In genomic region chr9:78506002-78506721, GRCm38 (mm10) we compare ENCODE assay signal across 13 mouse cellular contexts. TPM values are rescaled to one million over a fixed set of nuclear protein-coding genes. Genes with fewer than 3 reads are reported as not detected.
DNase-seq lines count a peak whose midpoint lies in the region; ATAC-seq and TF ChIP-seq lines count a peak whose summit lies in the region.
"Had no signal": no experiment of that assay in that cellular context is flagged by ENCODE, and none has a peak within 500 bp of the region (broad histone marks: within the 10 kb centered on the region; RNA-seq: fewer than 3 reads in every experiment).

No protein-coding gene starts in this region.

- 26% methylated on average over 11 of the region's 11 CpGs for WGBS in intestine, embryonic 15.5 days
- 35% methylated on average over 11 of the region's 11 CpGs for WGBS in stomach, postnatal 0 days

- no peak overlapping the region for H3K9ac ChIP-seq in intestine, embryonic 15.5 days
- H3K9ac ChIP-seq in stomach, postnatal 0 days (ENCODE audit: low read length), result no peak overlapping the region

- intact Hi-C loops in left cerebral cortex, postnatal 25 days (cut with DNase I), result no loop called here

- H3K36me3 ChIP-seq in megakaryocyte, embryonic 14.5 days (replicated peaks; ENCODE audit: low read length), result no peaks in the 10 kb centered on the region
- H3K36me3 ChIP-seq in intestine, embryonic 15.5 days, result no peaks in the 10 kb centered on the region
- no peaks in the 10 kb centered on the region for H3K36me3 ChIP-seq in stomach, postnatal 0 days (ENCODE audit: control insufficient read depth, insufficient read depth, low read length)
- H3K36me3 ChIP-seq: embryonic facial prominence, embryonic 10.5 days had no signal

- H3K4me2 ChIP-seq in intestine, embryonic 15.5 days (replicated peaks), result no peak overlapping the region
- no peak overlapping the region for H3K4me2 ChIP-seq in stomach, postnatal 0 days (replicated peaks; ENCODE audit: low read depth)

- 0 out of 2 replicates have a peak overlapping the region, but pooled peaks have one; percentile 17 for H3K27ac ChIP-seq in intestine, embryonic 15.5 days
- H3K27ac ChIP-seq in stomach, postnatal 0 days (replicated peaks), result no peak overlapping the region
- H3K27ac ChIP-seq: embryonic facial prominence, embryonic 10.5 days; hindbrain, postnatal 0 days had no signal

- ATAC-seq in megakaryocyte, adult 5-6 weeks (ENCODE audit: poor library complexity, severe bottlenecking), result no peak
- ATAC-seq in intestine, embryonic 15.5 days, result peak; percentile 73
- ATAC-seq in stomach, postnatal 0 days (ENCODE audit: low FRiP score, low TSS enrichment), result 0 out of 2 replicates have a peak, but pooled peaks have one; percentile 26
- ATAC-seq: hindbrain, postnatal 0 days had no signal

- H3K9me3 ChIP-seq in megakaryocyte, embryonic 14.5 days, result no peaks in the 10 kb centered on the region
- no peaks in the 10 kb centered on the region for H3K9me3 ChIP-seq in intestine, embryonic 15.5 days
- no peaks in the 10 kb centered on the region for H3K9me3 ChIP-seq in stomach, postnatal 0 days (ENCODE audit: control insufficient read depth, low read length)
- H3K9me3 ChIP-seq: embryonic facial prominence, embryonic 10.5 days had no signal

- peaks cover 23% of the 10 kb centered on the region for H3K27me3 ChIP-seq in megakaryocyte, embryonic 14.5 days (replicated peaks)
- no peaks in the 10 kb centered on the region for H3K27me3 ChIP-seq in intestine, embryonic 15.5 days (replicated peaks)
- no peaks in the 10 kb centered on the region for H3K27me3 ChIP-seq in stomach, postnatal 0 days (ENCODE audit: control insufficient read depth, insufficient read depth, low read length)

- TF ChIP-seq EP300 in stomach, postnatal 0 days (optimal IDR thresholded peaks at IDR 0.05), result no peak

- H3K4me3 ChIP-seq in megakaryocyte, embryonic 14.5 days (replicated peaks), result peak overlapping the region; percentile 47
- no peak overlapping the region for H3K4me3 ChIP-seq in intestine, embryonic 15.5 days (replicated peaks)
- no peak overlapping the region for H3K4me3 ChIP-seq in stomach, postnatal 0 days (ENCODE audit: low read depth, low read length)
- H3K4me3 ChIP-seq: embryonic facial prominence, embryonic 10.5 days had no signal

- no peak for TF ChIP-seq CTCF in stomach, postnatal 0 days (IDR thresholded peaks at IDR 0.05; ENCODE audit: low read depth)

- peaks cover 24% of the 10 kb centered on the region for H3K4me1 ChIP-seq in megakaryocyte, embryonic 14.5 days
- peaks cover 12% of the 10 kb centered on the region for H3K4me1 ChIP-seq in intestine, embryonic 15.5 days (replicated peaks)
- no peaks in the 10 kb centered on the region for H3K4me1 ChIP-seq in stomach, postnatal 0 days (replicated peaks; ENCODE audit: control insufficient read depth, insufficient read depth)

- DNase-seq in kidney, postnatal 4 days, result peak; percentile 51 to 67
- no peak for DNase-seq in stomach, postnatal 0 days (ENCODE audit: low spot score)
- DNase-seq in embryo, embryonic 10.5 days (ENCODE audit: low spot score), result no peak
- DNase-seq in left cerebral cortex, postnatal 25 days (ENCODE audit: low spot score in 2 of 2), result no peak
- no peak for DNase-seq in thymus, postnatal 0 days (ENCODE audit: low spot score)
- DNase-seq: thymus, postnatal 36 days had no signal

RNA-seq across cellular contexts. Expression of gene Eef1a1, which starts 17.2 kb away (rescaled TPM):
- 154 and 597 TPM in 2 replicates for polyA plus RNA-seq in megakaryocyte, embryonic 14.5 days (2012; ENCODE audit: insufficient read depth, low replicate concordance)
- total RNA-seq in megakaryocyte, adult 5-6 weeks (2015), result 11,658 and 12,645 TPM in 2 replicates
- 9,740 and 9,937 TPM in 2 replicates for total RNA-seq in megakaryocyte, adult 5-6 weeks (2017)
- 4,456 and 4,538 TPM in 2 replicates for polyA plus RNA-seq in intestine, embryonic 15.5 days (2015; fragmentation: Nextera tagmentation; extraction: Ambion mirVana)
- polyA plus RNA-seq in stomach, postnatal 0 days (2015; fragmentation: Nextera tagmentation; extraction: Ambion mirVana), result 2,673 and 2,818 TPM in 2 replicates
- 1,000 to 10,000 TPM; 2,219 to 2,332 TPM for total RNA-seq in left cerebral cortex, postnatal 25 days (2021)
- polyA plus RNA-seq in thymus, postnatal 0 days (2015; fragmentation: Nextera tagmentation; extraction: Ambion mirVana), result 3,927 and 4,011 TPM in 2 replicates

RNA-seq across cellular contexts. Expression of gene Gm17324, which starts 57.6 kb away (rescaled TPM):
- 0.54 TPM in 1 of 2 replicates, not detected in the other for polyA plus RNA-seq in megakaryocyte, embryonic 14.5 days (2012; ENCODE audit: insufficient read depth, low replicate concordance)
- not detected in 2 replicates for total RNA-seq in megakaryocyte, adult 5-6 weeks (2015)
- total RNA-seq in megakaryocyte, adult 5-6 weeks (2017), result not detected in 2 replicates
- polyA plus RNA-seq in intestine, embryonic 15.5 days (2015; fragmentation: Nextera tagmentation; extraction: Ambion mirVana), result 0.32 and 0.64 TPM in 2 replicates
- polyA plus RNA-seq in stomach, postnatal 0 days (2015; fragmentation: Nextera tagmentation; extraction: Ambion mirVana), result 0.72 and 1.1 TPM in 2 replicates
- total RNA-seq in left cerebral cortex, postnatal 25 days (2021), result under 1 TPM; 0.66 to 0.73 TPM
- polyA plus RNA-seq in thymus, postnatal 0 days (2015; fragmentation: Nextera tagmentation; extraction: Ambion mirVana), result 0.58 and 1.1 TPM in 2 replicates
- total RNA-seq: neutrophil, adult 5-6 weeks had no signal
- polyA plus RNA-seq: spleen, adult 2 months had no signal

RNA-seq across cellular contexts. Expression of gene Mto1, which starts 58.2 kb away (rescaled TPM):
- polyA plus RNA-seq in megakaryocyte, embryonic 14.5 days (2012; ENCODE audit: insufficient read depth, low replicate concordance), result 5.6 and 19.5 TPM in 2 replicates
- total RNA-seq in megakaryocyte, adult 5-6 weeks (2015), result 21.1 and 22.3 TPM in 2 replicates
- 26.4 and 28.9 TPM in 2 replicates for total RNA-seq in megakaryocyte, adult 5-6 weeks (2017)
- polyA plus RNA-seq in intestine, embryonic 15.5 days (2015; fragmentation: Nextera tagmentation; extraction: Ambion mirVana), result 24.2 and 24.6 TPM in 2 replicates
- 11.7 and 12.1 TPM in 2 replicates for polyA plus RNA-seq in stomach, postnatal 0 days (2015; fragmentation: Nextera tagmentation; extraction: Ambion mirVana)
- 10 to 100 TPM; 26.0 to 29.5 TPM for total RNA-seq in left cerebral cortex, postnatal 25 days (2021)
- polyA plus RNA-seq in thymus, postnatal 0 days (2015; fragmentation: Nextera tagmentation; extraction: Ambion mirVana), result 22.8 and 23.4 TPM in 2 replicates

Comparison
In these comparisons a context has a peak if more than half of its experiments do, and no peak if none do; other contexts are left out.
1. DNase-seq: peak in kidney, postnatal 4 days (2 of 2); none in stomach, postnatal 0 days (single experiment), embryo, embryonic 10.5 days (single experiment), left cerebral cortex, postnatal 25 days (0 of 2) and thymus, postnatal 0 days (single experiment).